Mouse (Mus musculus) cerebellum, adult 2 months (tissue): ENCODE results near the gene Cd82.

ENCODE experiments used
- CTCF ChIP-seq: fragments of 200-500 bp; IDR thresholded peaks from 2 replicates; pipeline ENCODE4 v1.5.1; 2011; ENCODE audit warnings: low read depth, mild to moderate bottlenecking, control low read depth, low read length, moderate library complexity, borderline replicate concordance; ENCODE audit not compliant: insufficient read depth
- POLR2A ChIP-seq: fragments of 200-500 bp; IDR thresholded peaks from 2 replicates; pipeline ENCODE4 v1.6.1; 2011; ENCODE audit warnings: low read length, control low read depth, borderline replicate concordance; ENCODE audit not compliant: insufficient read depth

- TF ChIP-seq POLR2A, result no peak
- TF ChIP-seq CTCF, result no peak
Measured at GRCm38 (mm10) chr2:93414163-93414562, 48.8 kb downstream of the Cd82 start.
